Mouse (Mus musculus): Measurements from ENCODE around the gene Fam187b. TPM values are rescaled to one million over a fixed set of nuclear protein-coding genes. Genes with fewer than 3 reads are reported as not detected.

The Fam187b gene
- polyA plus RNA-seq, 1 experiment from 2014 or later: 1.4 TPM

DNA sequence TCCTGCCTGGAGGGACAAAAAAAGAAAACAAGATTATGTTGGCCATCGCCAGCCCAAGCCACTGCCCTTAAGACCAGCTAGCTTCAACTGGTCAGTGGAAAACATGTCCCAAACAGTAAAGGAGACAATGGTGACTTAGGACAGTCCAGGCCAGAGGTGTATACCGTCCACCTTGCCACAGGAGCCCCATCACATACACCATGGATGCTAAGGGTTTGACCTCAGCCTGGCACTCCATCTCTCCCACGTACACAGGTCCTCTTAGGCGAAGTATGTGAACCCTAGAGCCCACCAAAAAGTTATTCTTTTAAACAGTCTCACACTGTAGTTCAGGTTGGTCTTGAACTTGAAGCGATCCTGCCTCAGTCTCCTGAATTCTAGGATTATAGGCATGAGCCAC lies 10.7 kb upstream of the Fam187b start:
- Histone ChIP-seq H3K36me3 (peaks cover 6% of the 10 kb centered on the region; the same call in 1 of the 2 replicates), H3K9ac (no peak overlapping the region), H3K27me3 (no peaks in the 10 kb centered on the region), H3K4me1 (peaks cover 11% of the 10 kb centered on the region), H3K4me2 (replicated peaks) (no peak overlapping the region), H3K9me3 (replicated peaks) (no peaks in the 10 kb centered on the region), H3K27ac (no peak overlapping the region), H3K4me3 (no peak overlapping the region)
- no peak for ATAC-seq (ENCODE audit: low FRiP score)
- WGBS: 94% methylated on average over 5 of the region's 5 CpGs

DNA sequence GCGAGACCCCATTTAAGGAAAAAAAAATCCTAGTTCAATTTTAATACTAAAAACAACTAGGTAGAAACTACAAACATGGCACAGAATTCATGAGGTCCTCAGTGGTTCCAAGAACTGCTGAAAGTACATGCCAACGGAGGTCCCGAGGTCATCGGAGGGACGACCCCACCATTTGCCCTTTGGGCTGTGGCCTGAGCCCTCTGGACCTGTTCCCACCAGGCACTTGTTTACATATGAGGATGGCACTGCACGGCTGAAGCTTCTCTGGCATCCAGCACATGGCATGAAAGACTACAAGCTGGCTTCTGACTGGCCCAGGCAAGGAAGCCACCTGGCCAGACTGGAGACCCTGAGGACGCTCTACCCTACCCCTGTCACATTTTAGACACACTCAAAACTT lies 9.2 kb upstream of the Fam187b start:
- H3K36me3 ChIP-seq: no peaks in the 10 kb centered on the region
- no peak for ATAC-seq (ENCODE audit: low FRiP score)
- H3K4me2 ChIP-seq (replicated peaks): no peak overlapping the region
- no peak overlapping the region for H3K4me3 ChIP-seq
- H3K27me3 ChIP-seq: no peaks in the 10 kb centered on the region
- no peak overlapping the region for H3K9ac ChIP-seq
- WGBS: 88% methylated on average over 7 of the region's 7 CpGs
- no peaks in the 10 kb centered on the region for H3K9me3 ChIP-seq (replicated peaks)
- H3K4me1 ChIP-seq: no peaks in the 10 kb centered on the region
- no peak overlapping the region for H3K27ac ChIP-seq

DNA sequence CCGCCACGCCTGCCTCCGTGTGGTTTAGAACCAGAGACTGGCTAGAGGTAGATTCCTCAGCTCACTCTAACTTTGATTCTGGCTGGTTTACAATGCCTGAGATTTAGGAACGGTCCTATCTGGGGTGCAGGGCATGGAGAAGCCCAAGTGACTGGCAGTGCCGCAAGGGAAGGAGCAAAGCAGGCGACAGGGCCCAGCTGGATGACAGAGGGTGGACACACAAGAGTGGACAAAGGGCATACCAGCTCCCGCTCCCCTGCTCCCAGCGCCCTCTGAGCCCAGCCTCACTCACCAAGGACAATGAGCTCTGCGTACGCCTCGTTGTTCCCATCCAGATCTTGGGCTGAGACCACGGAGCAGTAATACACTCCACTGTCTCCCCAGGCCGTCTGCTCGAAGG lies 7.9 kb upstream of the Fam187b start:
- H3K4me3 ChIP-seq: no peak overlapping the region
- 0 out of 2 replicates have a peak overlapping the region, but pooled peaks have one; percentile 15 for H3K9ac ChIP-seq
- ATAC-seq (ENCODE audit: low FRiP score): no peak
- no peak overlapping the region for H3K4me2 ChIP-seq (replicated peaks)
- H3K27me3 ChIP-seq: no peaks in the 10 kb centered on the region
- no peaks in the 10 kb centered on the region for H3K36me3 ChIP-seq
- H3K27ac ChIP-seq: no peak overlapping the region
- H3K4me1 ChIP-seq: no peaks in the 10 kb centered on the region
- no peaks in the 10 kb centered on the region for H3K9me3 ChIP-seq (replicated peaks)
- 67% methylated on average over 14 of the region's 14 CpGs for WGBS

DNA sequence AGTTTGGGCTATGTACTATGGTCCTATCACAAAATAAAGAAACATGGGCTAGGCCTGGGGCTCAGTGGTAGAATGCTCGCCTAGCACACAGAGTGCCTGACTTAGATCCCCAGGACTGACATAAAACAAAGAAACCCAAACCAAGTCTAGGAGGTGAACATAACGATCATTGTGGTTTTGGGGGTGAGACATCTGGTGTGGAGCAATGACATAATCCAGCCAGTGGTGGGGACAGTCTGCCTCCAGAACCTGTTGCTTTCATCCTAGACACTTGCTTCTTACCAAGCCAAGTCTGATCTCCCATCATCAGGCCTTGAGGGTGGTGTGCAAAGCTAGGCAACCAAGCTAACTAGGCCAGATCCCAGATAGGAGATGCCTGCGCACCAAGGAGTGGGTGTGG lies 6.9 kb upstream of the Fam187b start:
- ATAC-seq (ENCODE audit: low FRiP score): no peak

DNA sequence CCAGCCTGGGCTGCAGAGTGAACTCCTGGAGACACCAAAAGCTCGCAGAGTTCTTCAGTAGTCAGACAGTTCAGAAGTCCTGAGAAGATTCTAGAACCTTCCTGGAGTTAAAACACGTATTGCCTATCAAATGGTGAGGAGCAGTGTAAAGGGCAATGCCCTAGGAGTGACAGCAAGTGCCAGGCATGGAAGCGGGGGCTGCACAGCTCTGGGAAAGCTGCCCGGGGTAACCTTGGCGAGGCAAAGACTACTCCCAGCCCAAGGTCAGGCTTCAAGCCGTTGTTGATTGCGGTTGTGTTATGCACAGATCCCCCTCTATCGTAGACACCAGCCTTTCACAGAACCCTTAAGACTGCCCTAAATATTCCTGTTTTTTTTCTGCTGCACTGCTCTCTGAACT lies 5.0 kb upstream of the Fam187b start:
- H3K9ac ChIP-seq: no peak overlapping the region
- no peaks in the 10 kb centered on the region for H3K9me3 ChIP-seq (replicated peaks)
- no peaks in the 10 kb centered on the region for H3K36me3 ChIP-seq
- H3K27ac ChIP-seq: no peak overlapping the region
- H3K4me1 ChIP-seq: peaks cover 7% of the 10 kb centered on the region
- H3K4me2 ChIP-seq (replicated peaks): no peak overlapping the region
- no peak overlapping the region for H3K4me3 ChIP-seq
- peaks cover 21% of the 10 kb centered on the region for H3K27me3 ChIP-seq
- 97% methylated on average over 8 of the region's 8 CpGs for WGBS
- ATAC-seq (ENCODE audit: low FRiP score): no peak

More for the DNA sequence above, 6.9 kb upstream of the Fam187b start:
- Histone ChIP-seq H3K9ac (no peak overlapping the region), H3K4me1 (no peaks in the 10 kb centered on the region), H3K4me3 (no peak overlapping the region), H3K27ac (no peak overlapping the region), H3K36me3 (no peaks in the 10 kb centered on the region), H3K9me3 (replicated peaks) (no peaks in the 10 kb centered on the region), H3K27me3 (peaks cover 2% of the 10 kb centered on the region), H3K4me2 (replicated peaks) (no peak overlapping the region)
- 82% methylated on average over 3 of the region's 3 CpGs for WGBS

DNA sequence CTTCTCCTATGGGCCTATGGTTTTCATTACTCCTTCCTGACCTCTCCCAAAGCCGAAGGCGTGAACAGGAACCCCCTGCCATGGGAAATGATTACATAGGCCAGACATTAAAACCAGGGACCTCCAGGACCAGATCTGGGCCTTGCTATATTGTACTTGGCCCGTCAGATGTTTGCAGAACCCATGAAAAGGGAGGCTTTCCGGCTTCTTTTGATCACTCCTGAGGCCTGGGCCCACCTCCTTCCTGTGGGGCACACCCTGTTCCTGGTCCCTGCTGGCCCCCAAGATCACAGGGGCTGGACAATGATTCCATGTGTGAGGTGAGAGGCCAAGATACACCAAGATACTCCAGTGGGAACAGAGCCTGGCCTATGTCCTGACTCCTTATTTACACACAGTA lies 4.4 kb upstream of the Fam187b start:
- H3K9ac ChIP-seq: no peak overlapping the region
- H3K27me3 ChIP-seq: peaks cover 23% of the 10 kb centered on the region
- H3K36me3 ChIP-seq: no peaks in the 10 kb centered on the region
- H3K4me1 ChIP-seq: peaks cover 7% of the 10 kb centered on the region
- H3K9me3 ChIP-seq (replicated peaks): no peaks in the 10 kb centered on the region
- H3K4me3 ChIP-seq: no peak overlapping the region
- H3K27ac ChIP-seq: no peak overlapping the region
- 65% methylated on average over 4 of the region's 4 CpGs for WGBS
- ATAC-seq (ENCODE audit: low FRiP score): no peak
- H3K4me2 ChIP-seq (replicated peaks): no peak overlapping the region

DNA sequence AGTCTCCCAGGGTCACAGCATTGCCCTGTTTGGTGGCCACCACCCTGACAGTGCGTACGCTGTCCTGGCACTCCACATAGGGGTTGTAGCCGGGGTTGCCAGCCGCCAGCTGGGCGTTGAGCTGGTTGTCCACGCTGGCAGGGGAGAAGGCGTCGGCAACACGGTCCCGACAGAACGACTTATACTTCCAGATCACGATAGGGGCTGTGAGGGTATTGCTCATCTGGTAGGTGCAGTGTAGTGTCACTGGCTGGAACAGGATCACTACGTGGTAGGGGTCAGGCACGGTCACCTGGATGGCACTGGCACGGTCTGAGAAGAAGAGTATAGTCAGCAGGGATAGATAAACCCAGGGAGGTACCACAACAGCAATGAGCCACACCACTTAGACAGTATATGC lies 1.7 kb upstream of the Fam187b start:
- H3K27ac ChIP-seq: no peak overlapping the region
- ATAC-seq (ENCODE audit: low FRiP score): no peak
- 90% methylated on average over 15 of the region's 15 CpGs for WGBS
- no peaks in the 10 kb centered on the region for H3K9me3 ChIP-seq (replicated peaks)
- peaks cover 7% of the 10 kb centered on the region for H3K4me1 ChIP-seq
- H3K4me2 ChIP-seq (replicated peaks): 0 out of 2 replicates have a peak overlapping the region, but pooled peaks have one; percentile 59
- no peaks in the 10 kb centered on the region for H3K36me3 ChIP-seq
- H3K27me3 ChIP-seq: peaks cover 23% of the 10 kb centered on the region
- H3K9ac ChIP-seq: no peak overlapping the region
- H3K4me3 ChIP-seq: peak overlapping the region; percentile 35; the same call in 1 of the 2 replicates

DNA sequence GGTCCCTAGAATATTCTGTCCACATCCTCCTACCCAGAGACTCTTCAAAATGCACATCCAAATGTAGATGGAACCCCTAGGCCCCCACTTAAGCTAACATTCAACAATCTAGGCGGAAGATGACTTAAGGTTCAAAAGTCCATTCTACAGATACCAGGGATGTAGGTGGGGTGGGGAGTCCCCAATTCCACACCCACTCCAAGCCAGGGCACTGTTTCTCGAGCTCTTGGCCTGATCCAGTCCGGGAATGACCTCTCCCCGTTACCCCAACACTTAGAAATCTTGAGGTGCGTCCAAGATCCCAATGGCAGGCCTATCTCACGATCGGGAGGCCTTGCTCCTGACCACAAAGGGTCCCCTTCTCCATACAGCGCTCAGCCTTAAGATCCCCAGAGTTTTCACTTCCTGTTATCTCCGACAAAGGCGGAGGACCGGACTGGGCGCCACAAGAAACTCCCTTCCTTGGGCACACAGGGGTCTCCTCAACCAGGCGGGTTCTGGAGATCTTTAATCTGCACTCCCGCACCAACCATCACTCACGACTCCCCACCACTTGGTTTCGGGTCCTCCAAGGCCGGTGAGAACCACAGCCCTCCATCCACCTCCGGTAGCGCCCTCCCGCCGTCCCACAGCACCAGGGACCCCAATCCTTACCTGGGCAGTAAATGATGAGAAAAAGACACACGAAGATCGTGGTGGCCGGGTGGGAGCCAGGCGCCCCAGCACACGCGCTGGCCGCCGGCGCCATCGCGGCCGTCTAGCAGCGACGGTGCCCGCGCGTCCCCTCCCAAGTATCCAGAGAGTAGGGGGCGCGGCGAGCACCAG lies 952 bp upstream of the Fam187b start:
- ATAC-seq (ENCODE audit: low FRiP score): peak; percentile 21
- H3K27me3 ChIP-seq: peaks cover 23% of the 10 kb centered on the region
- H3K4me2 ChIP-seq (replicated peaks): peak overlapping the region; percentile 59
- H3K9ac ChIP-seq: peak overlapping the region; percentile 47; the same call in 1 of the 2 replicates
- 5% methylated on average over 41 of the region's 41 CpGs for WGBS
- H3K4me3 ChIP-seq: peak overlapping the region; percentile 35
- H3K36me3 ChIP-seq: no peaks in the 10 kb centered on the region
- H3K9me3 ChIP-seq (replicated peaks): no peaks in the 10 kb centered on the region
- peaks cover 7% of the 10 kb centered on the region for H3K4me1 ChIP-seq
- no peak overlapping the region for H3K27ac ChIP-seq

DNA sequence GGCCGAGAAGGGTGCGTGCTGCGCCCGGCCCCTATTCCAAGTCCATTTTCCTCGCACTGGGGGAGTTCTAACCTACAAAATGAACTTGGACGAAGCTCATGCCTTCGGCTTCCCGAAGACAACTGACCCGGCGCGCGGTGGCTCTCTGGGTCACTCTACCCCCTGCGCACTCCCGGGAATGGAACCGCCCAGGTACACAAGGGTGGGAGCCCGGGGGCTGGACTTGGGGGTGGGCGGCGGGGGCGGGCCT lies 414 bp upstream of the Fam187b start, which contains the start of gene Lsr:
Gene Lsr (minus strand): TSS at position 214 of the 250 bp plus-strand sequence.
- Histone ChIP-seq H3K4me3 (peak within 1 kb of the TSS; percentile 35), H3K4me2 (replicated peaks) (peak within 1 kb of the TSS; percentile 59), H3K36me3 (no peaks in the 10 kb centered on the region), H3K27ac (no peak within 1 kb of the TSS; the same call in 1 of the 2 replicates), H3K9me3 (replicated peaks) (no peaks in the 10 kb centered on the region), H3K9ac (peak within 1 kb of the TSS; percentile 47; the same call in 1 of the 2 replicates), H3K4me1 (peaks cover 7% of the 10 kb centered on the region), H3K27me3 (peaks cover 23% of the 10 kb centered on the region)
- WGBS: 0% methylated on average over 19 of the region's 19 CpGs
- ATAC-seq (ENCODE audit: low FRiP score): peak; percentile 37

DNA sequence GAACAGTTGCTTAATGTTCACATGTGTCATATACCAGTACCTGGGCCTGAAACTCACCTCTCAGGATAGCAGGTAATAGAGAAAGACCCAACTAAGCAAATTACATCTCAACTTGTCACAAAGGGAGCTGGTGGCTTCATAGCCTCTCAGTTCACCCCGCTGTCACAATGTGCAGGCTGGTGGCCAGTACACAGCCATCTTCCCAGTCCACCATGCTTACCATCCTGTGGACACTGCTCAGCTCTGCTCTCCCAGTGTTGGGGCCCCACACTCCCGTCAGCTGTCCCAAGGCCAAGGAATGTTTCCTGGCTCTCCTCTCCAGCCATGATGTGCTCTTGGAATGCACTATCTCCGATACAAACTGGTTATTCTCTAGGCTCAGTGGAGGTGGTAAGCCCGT lies 8.1 kb downstream of the Fam187b start:
- WGBS: 85% methylated on average over 4 of the region's 4 CpGs
- no peak for ATAC-seq (ENCODE audit: low FRiP score)
- H3K9ac ChIP-seq: no peak overlapping the region

DNA sequence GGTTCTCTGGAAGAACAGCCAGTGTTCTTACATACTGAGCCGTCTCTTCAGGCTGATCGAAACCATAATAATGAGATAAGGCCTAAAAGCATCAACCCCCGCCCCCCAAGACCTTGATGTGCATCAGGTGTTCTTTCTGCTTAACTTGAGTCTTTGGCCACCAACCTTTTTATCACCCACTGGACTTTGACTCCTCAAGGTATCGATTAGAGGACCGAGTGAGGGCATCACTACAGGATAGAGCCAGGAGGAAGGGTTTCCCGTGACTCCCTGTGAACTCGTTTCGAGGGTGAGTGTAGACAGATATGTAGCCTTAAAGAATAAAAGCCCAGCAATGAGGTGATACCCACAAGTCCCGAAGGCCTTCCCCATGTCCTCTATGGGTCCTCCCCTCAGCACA lies 11.8 kb downstream of the Fam187b start:
- no peak for ATAC-seq (ENCODE audit: low FRiP score)
- Histone ChIP-seq H3K4me3 (no peak overlapping the region), H3K27me3 (no peaks in the 10 kb centered on the region), H3K4me2 (replicated peaks) (no peak overlapping the region), H3K4me1 (no peaks in the 10 kb centered on the region), H3K9me3 (replicated peaks) (no peaks in the 10 kb centered on the region; the same call in 1 of the 2 replicates), H3K27ac (no peak overlapping the region), H3K9ac (no peak overlapping the region), H3K36me3 (no peaks in the 10 kb centered on the region)
- WGBS: 88% methylated on average over 9 of the region's 9 CpGs

More for the DNA sequence above, 8.1 kb downstream of the Fam187b start:
- Histone ChIP-seq H3K27me3 (no peaks in the 10 kb centered on the region), H3K4me3 (no peak overlapping the region), H3K36me3 (no peaks in the 10 kb centered on the region), H3K4me1 (no peaks in the 10 kb centered on the region), H3K4me2 (replicated peaks) (no peak overlapping the region), H3K9me3 (replicated peaks) (no peaks in the 10 kb centered on the region; the same call in 1 of the 2 replicates), H3K27ac (no peak overlapping the region)

DNA sequence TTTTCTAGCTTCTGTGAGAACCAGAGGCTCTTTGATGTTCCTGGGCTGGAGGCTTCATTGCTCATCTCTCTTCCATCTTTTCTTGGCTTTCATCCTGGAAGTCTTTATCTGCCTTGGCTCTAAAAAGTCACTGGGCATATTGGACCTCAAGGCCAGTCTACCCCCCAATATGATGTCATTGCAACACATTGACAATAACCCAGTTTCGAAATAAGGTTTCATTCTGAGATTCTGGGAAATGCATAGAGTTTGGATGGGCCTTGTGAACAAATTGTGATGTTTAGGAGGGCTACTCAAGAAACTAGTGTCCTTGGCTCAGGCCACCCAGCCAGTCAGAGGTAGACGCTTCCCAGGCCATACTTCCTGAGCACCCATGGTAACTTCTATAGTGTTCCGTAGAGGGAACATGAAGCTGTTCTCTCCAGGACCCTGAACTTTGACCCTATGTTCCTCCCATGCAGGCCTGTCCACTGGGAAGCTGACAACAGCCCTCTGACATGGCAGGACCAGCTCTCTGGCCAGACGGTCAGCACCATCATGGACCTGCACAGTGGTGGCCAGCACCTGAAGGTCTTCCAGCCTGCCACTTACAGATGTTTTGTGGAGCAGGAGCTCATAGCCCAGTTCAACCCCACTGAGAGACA lies 15.1 kb downstream of the Fam187b start:
- no peak overlapping the region for H3K9ac ChIP-seq
- H3K27me3 ChIP-seq: no peaks in the 10 kb centered on the region
- no peak overlapping the region for H3K4me3 ChIP-seq
- H3K36me3 ChIP-seq: no peaks in the 10 kb centered on the region
- no peak overlapping the region for H3K4me2 ChIP-seq (replicated peaks)
- WGBS: 75% methylated on average over 4 of the region's 4 CpGs
- H3K4me1 ChIP-seq: no peaks in the 10 kb centered on the region
- H3K27ac ChIP-seq: no peak overlapping the region
- no peaks in the 10 kb centered on the region for H3K9me3 ChIP-seq (replicated peaks)
- ATAC-seq (ENCODE audit: low FRiP score): no peak
